Mouse (Mus musculus) CH12.LX (cell line): ENCODE measurements around the gene Astn2. TPM values are rescaled to one million over a fixed set of nuclear protein-coding genes. Genes with fewer than 3 reads are reported as not detected.
A peak's percentile ranks its signal among the peaks of the same experiment; 100 is the strongest.

Experiments used
- DNase-seq: peaks from one replicate; pipeline ENCODE4 v3.0.0-alpha.2; 2013; ENCODE audit errors: extremely low read depth
- H3K27ac ChIP-seq: 2 replicates; pipeline ENCODE4 v1.5.1; 2012; ENCODE audit warnings: low read depth, mild to moderate bottlenecking, control low read depth, moderate library complexity; ENCODE audit not compliant: insufficient read depth
- H3K27me3 ChIP-seq: replicated peaks from 2 replicates; pipeline ENCODE3; 2012; ENCODE audit warnings: inconsistent platforms
- H3K36me3 ChIP-seq, 2 experiments: replicated peaks in 1 of 2; 2 replicates each; pipeline versions ENCODE3 to v1.6.1; 2012; ENCODE audit warnings: inconsistent platforms in 1 of 2, low read length in 1 of 2, mild to moderate bottlenecking in 1 of 2, mixed read lengths in 1 of 2, moderate library complexity in 1 of 2; ENCODE audit not compliant: control insufficient read depth in 1 of 2, insufficient read depth in 1 of 2
- H3K4me1 ChIP-seq, 2 experiments: 2 replicates each; pipeline ENCODE4 v1.6.1; 2012; ENCODE audit warnings: inconsistent platforms in 1 of 2, moderate library complexity in 1 of 2; ENCODE audit not compliant: insufficient read depth in 2 of 2, control insufficient read depth in 1 of 2
- H3K4me2 ChIP-seq: 2 replicates; pipeline ENCODE4 v1.6.1; 2012; ENCODE audit warnings: low read depth, mild to moderate bottlenecking, control low read depth; ENCODE audit not compliant: poor library complexity, insufficient read depth, severe bottlenecking
- H3K4me3 ChIP-seq, 3 experiments: fragments of 150-350 bp in 1 of 3; sonication (generic) in 1 of 3; replicated peaks in 1 of 3; 2 replicates each; pipeline versions ENCODE3 to v1.5.1; 2011 to 2012; ENCODE audit warnings: low read depth in 2 of 3, low read length in 2 of 3, mild to moderate bottlenecking in 2 of 3, moderate library complexity in 2 of 3, control low read depth in 1 of 3, improper control_type of control experiment in 1 of 3, inconsistent platforms in 1 of 3, mixed read lengths in 1 of 3; ENCODE audit not compliant: poor library complexity in 1 of 3
- H3K79me2 ChIP-seq: replicated peaks from 2 replicates; pipeline ENCODE4 v1.6.1; 2012; ENCODE audit warnings: mild to moderate bottlenecking, moderate library complexity; ENCODE audit not compliant: control insufficient read depth, poor library complexity, insufficient read depth, severe bottlenecking; ENCODE audit errors: extremely low read depth
- H3K9ac ChIP-seq: 2 replicates; pipeline ENCODE4 v1.6.1; 2012; ENCODE audit warnings: low read depth, mild to moderate bottlenecking, control low read depth, moderate library complexity; ENCODE audit not compliant: insufficient read depth
- H3K9me3 ChIP-seq: replicated peaks from 2 replicates; pipeline ENCODE3; 2012; ENCODE audit warnings: low read length, inconsistent platforms, mixed read lengths
- BHLHE40 ChIP-seq: IDR thresholded peaks from 2 replicates; pipeline ENCODE4 v1.6.1; 2011; ENCODE audit warnings: mild to moderate bottlenecking, low read depth, low read length, improper control_type of control experiment
- CHD1 ChIP-seq: IDR thresholded peaks from 2 replicates; pipeline ENCODE4 v1.6.1; 2012; ENCODE audit warnings: low read depth, low read length, improper control_type of control experiment, inconsistent platforms
- CHD2 ChIP-seq: IDR thresholded peaks from 2 replicates; pipeline ENCODE4 v1.6.1; 2011; ENCODE audit warnings: low read length, improper control_type of control experiment
- CTCF ChIP-seq, 2 experiments: IDR thresholded peaks in 1 of 2; conservative IDR thresholded peaks in 1 of 2; 2 replicates each; pipeline ENCODE4 v1.5.1; 2011 to 2012; ENCODE audit warnings: low read depth in 2 of 2, low read length in 2 of 2, improper control_type of control experiment in 1 of 2, inconsistent platforms in 1 of 2, mild to moderate bottlenecking in 1 of 2, moderate library complexity in 1 of 2
- ELF1 ChIP-seq: IDR thresholded peaks from 2 replicates; pipeline ENCODE4 v1.6.1; 2014; ENCODE audit warnings: low read depth, mild to moderate bottlenecking, inconsistent platforms, low read length, improper control_type of control experiment
- EP300 ChIP-seq: IDR thresholded peaks from 2 replicates; pipeline ENCODE4 v1.6.1; 2011; ENCODE audit warnings: low read length, improper control_type of control experiment
- GABPA ChIP-seq: IDR thresholded peaks from 2 replicates; pipeline ENCODE4 v1.6.1; 2012; ENCODE audit warnings: low read depth, low read length, improper control_type of control experiment, inconsistent platforms; ENCODE audit not compliant: insufficient replicate concordance
- JUN ChIP-seq: IDR thresholded peaks from 2 replicates; pipeline ENCODE4 v1.6.1; 2011; ENCODE audit warnings: low read depth, mild to moderate bottlenecking, low read length, improper control_type of control experiment, moderate library complexity; ENCODE audit not compliant: insufficient read depth
- JUND ChIP-seq: conservative IDR thresholded peaks from 2 replicates; pipeline ENCODE4 v1.6.1; 2011; ENCODE audit warnings: low read depth, low read length, improper control_type of control experiment
- MAX ChIP-seq: IDR thresholded peaks from 2 replicates; pipeline ENCODE4 v1.6.1; 2011; ENCODE audit warnings: low read length, improper control_type of control experiment
- MXI1 ChIP-seq: IDR thresholded peaks from 2 replicates; pipeline ENCODE4 v1.6.1; 2011; ENCODE audit warnings: mild to moderate bottlenecking, low read depth, low read length, improper control_type of control experiment
- MYC ChIP-seq: IDR thresholded peaks from 2 replicates; pipeline ENCODE4 v1.6.1; 2011; ENCODE audit warnings: low read depth, mild to moderate bottlenecking, improper control_type of control experiment, low read length
- NELFE ChIP-seq: IDR thresholded peaks from 2 replicates; pipeline ENCODE4 v1.6.1; 2011; ENCODE audit warnings: low read depth, low read length, improper control_type of control experiment
- NRF1 ChIP-seq: IDR thresholded peaks from 2 replicates; pipeline ENCODE4 v1.6.1; 2014; ENCODE audit warnings: low read depth, mild to moderate bottlenecking, inconsistent platforms, low read length, improper control_type of control experiment, moderate library complexity
- PAX5 ChIP-seq: IDR thresholded peaks from 2 replicates; pipeline ENCODE4 v1.6.1; 2012; ENCODE audit warnings: low read length, inconsistent platforms, mixed read lengths
- POLR2A ChIP-seq: IDR thresholded peaks from 2 replicates; pipeline ENCODE4 v1.6.1; 2011; ENCODE audit warnings: low read depth, mild to moderate bottlenecking, improper control_type of control experiment, low read length
- POLR2AphosphoS2 ChIP-seq: IDR thresholded peaks from 2 replicates; pipeline ENCODE4 v1.6.1; 2011; ENCODE audit warnings: low read depth, low read length, improper control_type of control experiment
- SIN3A ChIP-seq: IDR thresholded peaks from 2 replicates; pipeline ENCODE4 v1.6.1; 2012; ENCODE audit warnings: low read length, improper control_type of control experiment, inconsistent platforms
- SMC3 ChIP-seq: IDR thresholded peaks from 2 replicates; pipeline ENCODE4 v1.6.1; 2011; ENCODE audit warnings: low read depth, low read length, improper control_type of control experiment
- TBP ChIP-seq: conservative IDR thresholded peaks from 2 replicates; pipeline ENCODE4 v1.6.1; 2011; ENCODE audit warnings: low read depth, low read length, improper control_type of control experiment
- TCF12 ChIP-seq: IDR thresholded peaks from 2 replicates; pipeline ENCODE4 v1.6.1; 2014; ENCODE audit warnings: low read depth, mild to moderate bottlenecking, inconsistent platforms, low read length, improper control_type of control experiment
- UBTF ChIP-seq: IDR thresholded peaks from 2 replicates; pipeline ENCODE4 v1.6.1; 2012; ENCODE audit warnings: low read depth, mild to moderate bottlenecking, inconsistent platforms, low read length, improper control_type of control experiment, moderate library complexity
- USF1 ChIP-seq: IDR thresholded peaks from 2 replicates; pipeline ENCODE4 v1.6.1; 2014; ENCODE audit warnings: low read depth, mild to moderate bottlenecking, inconsistent platforms, low read length, improper control_type of control experiment
- USF2 ChIP-seq: conservative IDR thresholded peaks from 2 replicates; pipeline ENCODE4 v1.6.1; 2011; ENCODE audit warnings: low read depth, low read length, improper control_type of control experiment
- ZC3H11A ChIP-seq: IDR thresholded peaks from 2 replicates; pipeline ENCODE4 v1.6.1; 2012; ENCODE audit warnings: low read depth, mild to moderate bottlenecking, inconsistent platforms, low read length, improper control_type of control experiment
- ZKSCAN1 ChIP-seq: IDR thresholded peaks from 2 replicates; pipeline ENCODE4 v1.6.1; 2012; ENCODE audit warnings: low read depth, inconsistent platforms, low read length, improper control_type of control experiment, borderline replicate concordance
- dilution Hi-C: fragments of 300-500 bp; cut with MboI; formaldehyde crosslinking; loops from 2 replicates; pipeline ENCODE4 v1.14.3; 2020; ENCODE audit warnings: low sequenced_read_pairs; ENCODE audit not compliant: extremely low pct_unique_long_range_greater_than_20kb, extremely low pct_ligation_motif_present
- in situ Hi-C: fragments of 300-500 bp; cut with MboI; formaldehyde crosslinking; loops from 3 replicates; pipeline ENCODE4 v1.14.3; 2019; ENCODE audit warnings: low sequenced_read_pairs, low pct_ligation_motif_present, low pct_unique_long_range_greater_than_20kb, mixed read lengths
- polyA plus RNA-seq: library from polyadenylated mRNA; unstranded; fragments of >175 nt; gene quantifications from 2 replicates; pipeline ENCODE4 v1.2.1, GENCODE M21; 2012; ENCODE audit warnings: low read depth; ENCODE audit not compliant: insufficient read length
- total RNA-seq, 2 experiments: library from RNA; depleted of rRNA; stranded (reverse); fragments of 300-350 nt in 1 of 2; fragments of >200 nt in 1 of 2; gene quantifications; 2 replicates each; pipeline ENCODE4 v1.2.3; 2012 to 2014

The Astn2 gene
- total and polyA plus RNA-seq, 3 experiments = not detected

GRCm38 (mm10) chr4:65607184-65607631, 797.2 kb downstream of the Astn2 start:
- in situ Hi-C loops (no loop called here), dilution Hi-C loops (no loop called here)
- Histone ChIP-seq H3K79me2 (peaks cover 67% of the 10 kb centered on the region), H3K4me2 (peak overlapping the region; percentile 41; the same call in 1 of the 2 replicates), H3K36me3 (peaks cover 3 to 42% of the 10 kb centered on the region in 2 experiments), H3K9ac (no peak overlapping the region), H3K9me3 (no peaks in the 10 kb centered on the region), H3K4me3 (no peak overlapping the region), H3K27me3 (no peaks in the 10 kb centered on the region), H3K27ac (no peak overlapping the region)
- DNase-seq = no peak
- TF ChIP-seq CHD2 (no peak), POLR2AphosphoS2 (no peak), NELFE (no peak), USF1 (no peak), ZKSCAN1 (no peak), NRF1 (no peak), PAX5 (no peak), JUND (no peak), UBTF (no peak), EP300 (no peak), CTCF (conservative IDR thresholded peaks at IDR 0.05 in 1 of 2, IDR thresholded peaks at IDR 0.05 in 1 of 2; ENCODE audit: low read depth in 2 of 2, low read length in 2 of 2) (no peak), SMC3 (no peak), ZC3H11A (no peak), TCF12 (no peak), CHD1 (no peak), MXI1 (no peak), USF2 (no peak)
- TF ChIP-seq, all 38 proteins: peak for 0
- H3K4me1 ChIP-seq = peaks cover 14 to 39% of the 10 kb centered on the region in 2 experiments

GRCm38 (mm10) chr4:65605151-65605702, 799.2 kb downstream of the Astn2 start:
- Histone ChIP-seq H3K9ac (peak overlapping the region; percentile 86), H3K36me3 (peaks cover 1 to 25% of the 10 kb centered on the region in 2 experiments), H3K4me3 (peak overlapping the region; percentile 82 to 99 (median 90)), H3K4me2 (peak overlapping the region; percentile 99), H3K27me3 (no peaks in the 10 kb centered on the region), H3K9me3 (no peaks in the 10 kb centered on the region), H3K79me2 (peaks cover 49% of the 10 kb centered on the region), H3K27ac (peak overlapping the region; percentile 38; the same call in 1 of the 2 replicates), H3K4me1 (peaks cover 12 to 36% of the 10 kb centered on the region in 2 experiments)
- DNase-seq = peak; percentile 41
- in situ Hi-C loops (no loop called here), dilution Hi-C loops (no loop called here)
- TF ChIP-seq BHLHE40 (peak; percentile 77), NRF1 (no peak), GABPA (no peak), TBP (no peak), CHD2 (peak; percentile 71), MAX (peak; percentile 21; the same call in 1 of the 2 replicates), JUN (no peak), ELF1 (no peak), SIN3A (peak; percentile 27; the same call in 1 of the 2 replicates), MYC (0 out of 2 replicates have a peak, but pooled peaks have one; percentile 44), EP300 (no peak), TCF12 (no peak), POLR2A (no peak), CHD1 (no peak), CTCF (conservative IDR thresholded peaks at IDR 0.05 in 1 of 2, IDR thresholded peaks at IDR 0.05 in 1 of 2; ENCODE audit: low read depth in 2 of 2, low read length in 2 of 2) (no peak)
